Mouse (Mus musculus): ENCODE data around the gene Flt1.

The Flt1 gene

GRCm38 (mm10) chr5:147668637-147669344, 57.0 kb downstream of the Flt1 start:
- DNase-seq (ENCODE audit: low read depth in 2 of 2, low spot score in 2 of 2): no peak

- no peak for DNase-seq (ENCODE audit: low read depth in 2 of 2, low spot score in 2 of 2)
These were observed 59.9 kb downstream of the Flt1 start for GRCm38 (mm10) chr5:147665946-147666345.

- DNase-seq (ENCODE audit: low read depth in 2 of 2, low spot score in 2 of 2): no peak
These were observed 60.4 kb downstream of the Flt1 start for GRCm38 (mm10) chr5:147665381-147665780.

GRCm38 (mm10) chr5:147659909-147660308, 65.9 kb downstream of the Flt1 start:
- no peak for DNase-seq (ENCODE audit: low read depth in 2 of 2, low spot score in 2 of 2)

GRCm38 (mm10) chr5:147657882-147658855, 67.6 kb downstream of the Flt1 start:
- DNase-seq (ENCODE audit: low read depth in 2 of 2, low spot score in 2 of 2): no peak

- DNase-seq (ENCODE audit: low read depth in 2 of 2, low spot score in 2 of 2): no peak
These were observed 70.0 kb downstream of the Flt1 start for GRCm38 (mm10) chr5:147655761-147656160.

GRCm38 (mm10) chr5:147651233-147651632, 74.6 kb downstream of the Flt1 start:
- DNase-seq (ENCODE audit: low read depth in 2 of 2, low spot score in 2 of 2): no peak

- no peak for DNase-seq (ENCODE audit: low read depth in 2 of 2, low spot score in 2 of 2)
These were observed 79.4 kb downstream of the Flt1 start for GRCm38 (mm10) chr5:147646351-147646929.

- no peak for DNase-seq (ENCODE audit: low read depth in 2 of 2, low spot score in 2 of 2)
These were observed 80.7 kb downstream of the Flt1 start for GRCm38 (mm10) chr5:147645001-147645645.

GRCm38 (mm10) chr5:147641452-147641851, 84.4 kb downstream of the Flt1 start:
- DNase-seq (ENCODE audit: low read depth in 2 of 2, low spot score in 2 of 2): no peak

GRCm38 (mm10) chr5:147639940-147640339, 85.9 kb downstream of the Flt1 start:
- no peak for DNase-seq (ENCODE audit: low read depth in 2 of 2, low spot score in 2 of 2)

GRCm38 (mm10) chr5:147636676-147637075, 89.1 kb downstream of the Flt1 start:
- no peak for DNase-seq (ENCODE audit: low read depth in 2 of 2, low spot score in 2 of 2)

GRCm38 (mm10) chr5:147635883-147636282, 89.9 kb downstream of the Flt1 start:
- no peak for DNase-seq (ENCODE audit: low read depth in 2 of 2, low spot score in 2 of 2)

GRCm38 (mm10) chr5:147634016-147634415, 91.8 kb downstream of the Flt1 start:
- no peak for DNase-seq (ENCODE audit: low read depth in 2 of 2, low spot score in 2 of 2)

GRCm38 (mm10) chr5:147632716-147633115, 93.1 kb downstream of the Flt1 start:
- no peak for DNase-seq (ENCODE audit: low read depth in 2 of 2, low spot score in 2 of 2)

GRCm38 (mm10) chr5:147630426-147631290, 95.2 kb downstream of the Flt1 start:
- DNase-seq (ENCODE audit: low read depth in 2 of 2, low spot score in 2 of 2): no peak

GRCm38 (mm10) chr5:147626944-147627343, 98.9 kb downstream of the Flt1 start:
- no peak for DNase-seq (ENCODE audit: low read depth in 2 of 2, low spot score in 2 of 2)

GRCm38 (mm10) chr5:147623747-147624146, 102.1 kb downstream of the Flt1 start:
- no peak for DNase-seq (ENCODE audit: low read depth in 2 of 2, low spot score in 2 of 2)

- no peak for DNase-seq (ENCODE audit: low read depth in 2 of 2, low spot score in 2 of 2)
These were observed 105.6 kb downstream of the Flt1 start for GRCm38 (mm10) chr5:147620178-147620577.

GRCm38 (mm10) chr5:147618243-147618642, 107.6 kb downstream of the Flt1 start:
- no peak for DNase-seq (ENCODE audit: low read depth in 2 of 2, low spot score in 2 of 2)

All from CD8-positive naive resting alpha-beta T cell, adult 2 months (primary cell).